Mouse (Mus musculus): ENCODE measurements around the gene Isyna1. TPM values are rescaled to one million over a fixed set of nuclear protein-coding genes. Genes with fewer than 3 reads are reported as not detected.

The Isyna1 gene
- total RNA-seq (2015) (11.8 and 11.9 TPM in 2 replicates), total RNA-seq (2017) (13.9 and 15.7 TPM in 2 replicates)

DNA sequence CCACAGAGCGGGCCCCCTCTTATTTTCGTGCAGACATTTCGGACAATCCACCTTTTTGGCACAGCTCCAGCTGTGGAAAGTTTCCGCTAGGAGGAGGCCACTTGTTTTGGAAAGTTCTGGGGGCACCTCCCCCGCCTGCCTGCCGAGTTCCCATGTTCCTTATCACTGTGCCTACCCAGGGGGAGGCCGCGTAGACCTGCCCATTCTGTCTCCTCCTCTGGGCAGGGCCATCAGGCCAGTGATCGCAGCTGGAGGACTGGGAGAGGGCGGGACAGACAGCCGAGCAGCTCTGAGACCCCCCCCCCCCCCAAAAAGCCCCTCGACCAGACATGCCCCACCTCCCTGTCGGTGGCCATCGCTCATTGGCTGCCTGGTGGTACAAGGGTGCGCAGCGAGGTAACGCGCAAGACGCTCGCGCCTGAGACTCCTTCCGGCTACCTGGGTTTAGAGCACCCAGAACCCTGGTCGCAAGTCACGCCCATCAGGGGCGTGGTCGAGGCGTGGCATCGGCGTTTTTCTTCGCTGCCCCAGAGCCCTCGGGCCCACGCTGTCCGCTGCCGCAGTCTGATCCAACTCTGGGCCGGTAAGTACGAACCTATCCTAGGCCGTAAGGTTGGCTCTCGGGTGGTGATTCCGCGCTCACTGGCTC, at the start of gene Isyna1:
Isyna1 (plus strand) TSS at position 413 of the 649 bp plus-strand sequence.
- ATAC-seq (ENCODE audit: poor library complexity, severe bottlenecking): peak; percentile 88

DNA sequence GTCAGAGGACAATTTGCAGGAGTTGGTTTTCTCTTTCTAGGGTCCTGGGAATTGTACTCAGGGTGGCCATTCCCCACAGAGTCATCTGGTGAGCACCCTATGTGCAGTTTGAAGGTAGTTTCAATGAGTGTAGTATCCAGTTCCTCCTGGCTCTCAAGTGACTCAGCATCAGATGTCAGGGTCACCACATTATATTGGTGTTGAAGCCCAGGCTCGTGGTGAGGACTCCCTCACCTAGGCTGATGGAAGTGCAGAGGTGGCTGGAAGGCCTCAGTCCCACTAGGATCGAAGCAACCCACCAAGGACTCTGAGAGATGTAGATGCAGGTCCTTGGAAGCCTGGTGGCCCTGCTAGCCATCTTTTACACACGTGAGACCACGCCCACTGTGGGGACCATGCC, 47.8 kb upstream of the Isyna1 start:
- no peak for ATAC-seq (ENCODE audit: poor library complexity, severe bottlenecking)

GRCm38 (mm10) chr8:70547762-70548161, 46.4 kb upstream of the Isyna1 start:
- no peak for ATAC-seq (ENCODE audit: poor library complexity, severe bottlenecking)

DNA sequence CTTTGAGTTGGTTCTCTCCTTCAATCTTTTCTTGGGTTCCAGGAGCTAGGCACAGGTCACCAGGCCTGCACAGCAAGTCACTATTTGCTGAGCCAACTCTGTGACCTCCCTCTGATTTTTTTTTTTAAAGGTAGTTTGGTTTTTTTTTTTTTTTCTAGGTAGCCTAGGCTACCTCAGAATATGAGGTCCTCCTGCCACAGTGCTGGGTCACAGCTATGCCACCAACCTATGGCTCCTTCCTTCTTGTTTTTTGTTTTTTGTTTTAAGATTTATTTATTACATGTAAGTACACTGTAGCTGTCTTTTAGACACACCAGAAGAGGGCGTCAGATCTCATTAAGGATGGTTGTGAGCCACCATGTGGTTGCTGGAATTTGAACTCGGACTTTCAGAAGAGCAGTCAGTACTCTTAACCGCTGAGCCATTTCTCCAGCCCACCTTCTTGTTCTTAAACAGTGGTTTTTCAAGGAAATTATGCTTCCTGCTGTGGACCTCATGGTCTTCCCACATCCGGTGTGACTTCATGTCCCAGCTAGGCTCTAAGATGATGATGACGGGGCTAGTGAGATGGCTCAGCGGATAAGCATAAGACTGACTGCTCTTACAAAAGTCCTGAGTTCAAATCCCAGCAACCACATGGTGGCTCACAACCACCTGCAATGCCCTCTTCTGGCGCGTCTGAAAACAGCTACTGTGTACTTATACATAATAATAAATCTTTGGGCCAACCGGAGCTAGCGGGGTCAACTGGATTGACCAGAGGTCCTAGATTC, 44.6 kb upstream of the Isyna1 start:
- ATAC-seq (ENCODE audit: poor library complexity, severe bottlenecking): peak; percentile 65

DNA sequence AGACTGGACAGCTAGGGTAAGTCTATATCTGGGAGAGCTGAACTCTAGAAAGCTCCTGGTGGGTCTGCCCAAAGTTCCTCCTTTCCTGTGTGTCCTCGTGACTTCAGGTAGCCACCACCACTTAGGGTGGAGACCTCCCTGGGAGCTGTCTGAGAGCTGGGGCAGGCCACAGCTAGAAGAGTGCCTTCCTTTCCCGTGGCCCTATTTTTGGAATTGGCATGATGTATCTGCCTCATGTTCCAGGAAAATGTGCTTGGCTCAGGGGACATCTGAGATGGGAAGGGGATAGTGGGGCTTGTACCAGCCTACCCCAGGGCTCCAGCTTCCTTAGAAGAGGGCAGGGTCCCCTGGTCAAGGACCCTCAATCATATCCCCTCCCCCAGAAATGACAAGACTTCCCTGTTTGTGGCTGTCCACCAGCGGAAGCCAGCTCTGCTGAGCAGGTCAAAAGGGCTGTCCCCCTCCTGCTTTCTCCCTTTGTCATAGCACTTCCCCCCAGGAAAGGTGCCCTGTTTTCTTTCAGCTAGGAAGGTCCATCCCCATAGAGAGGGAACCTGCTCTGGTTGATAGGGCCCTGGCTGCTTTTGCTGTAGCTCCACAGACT, 42.5 kb upstream of the Isyna1 start:
- no peak for ATAC-seq (ENCODE audit: poor library complexity, severe bottlenecking)

GRCm38 (mm10) chr8:70552836-70553235, 41.3 kb upstream of the Isyna1 start:
- ATAC-seq (ENCODE audit: poor library complexity, severe bottlenecking): no peak

GRCm38 (mm10) chr8:70553740-70554139, 40.4 kb upstream of the Isyna1 start:
- ATAC-seq (ENCODE audit: poor library complexity, severe bottlenecking): no peak

GRCm38 (mm10) chr8:70555079-70555747, 39.0 kb upstream of the Isyna1 start:
- no peak for ATAC-seq (ENCODE audit: poor library complexity, severe bottlenecking)

DNA sequence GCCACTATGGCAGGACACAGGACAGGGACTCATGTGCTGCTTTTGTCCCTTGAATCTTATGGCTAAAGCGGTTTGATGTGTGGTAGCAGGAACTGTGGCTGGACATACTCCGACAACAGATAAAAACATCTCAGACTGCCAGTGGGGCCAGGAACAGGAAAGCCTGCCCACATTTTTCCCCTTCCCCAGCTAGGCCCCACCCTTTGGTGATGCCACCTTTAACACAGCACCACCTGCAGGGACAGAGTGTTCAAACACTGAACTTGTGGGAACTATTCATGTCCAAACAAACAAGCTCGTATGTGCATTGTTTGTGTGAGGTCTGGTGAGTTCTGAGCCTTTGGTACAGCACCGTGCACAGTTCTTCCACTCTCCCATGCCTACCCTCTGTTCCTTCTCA, 35.8 kb upstream of the Isyna1 start:
- ATAC-seq (ENCODE audit: poor library complexity, severe bottlenecking): peak; percentile 38

GRCm38 (mm10) chr8:70558983-70559382, 35.2 kb upstream of the Isyna1 start:
- ATAC-seq (ENCODE audit: poor library complexity, severe bottlenecking): no peak

DNA sequence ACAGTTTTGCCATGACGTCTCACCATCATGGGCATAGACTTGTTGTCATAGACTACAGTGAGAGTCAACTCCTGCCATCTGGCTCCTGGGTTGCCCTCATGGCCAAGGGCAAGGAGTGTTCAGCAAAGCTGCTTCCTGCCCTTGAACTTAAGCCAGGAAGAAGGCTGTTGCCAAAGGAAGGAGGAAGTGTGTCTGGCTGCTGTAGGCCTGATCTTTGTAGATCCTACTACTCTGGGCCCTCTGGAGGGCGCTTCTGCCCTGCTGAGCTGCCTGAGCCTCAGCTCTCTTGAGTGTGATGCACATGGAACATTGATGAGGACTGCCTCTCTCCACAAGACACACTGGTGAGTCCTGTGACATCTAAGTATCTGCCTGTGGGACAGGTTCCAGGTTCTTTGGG, 34.1 kb upstream of the Isyna1 start:
- peak; percentile 72 for ATAC-seq (ENCODE audit: poor library complexity, severe bottlenecking)

GRCm38 (mm10) chr8:70560564-70560963, 33.6 kb upstream of the Isyna1 start:
- ATAC-seq (ENCODE audit: poor library complexity, severe bottlenecking): no peak

GRCm38 (mm10) chr8:70561357-70561756, 32.8 kb upstream of the Isyna1 start:
- ATAC-seq (ENCODE audit: poor library complexity, severe bottlenecking): no peak

GRCm38 (mm10) chr8:70561809-70562535, 32.2 kb upstream of the Isyna1 start:
- ATAC-seq (ENCODE audit: poor library complexity, severe bottlenecking): peak; percentile 63

DNA sequence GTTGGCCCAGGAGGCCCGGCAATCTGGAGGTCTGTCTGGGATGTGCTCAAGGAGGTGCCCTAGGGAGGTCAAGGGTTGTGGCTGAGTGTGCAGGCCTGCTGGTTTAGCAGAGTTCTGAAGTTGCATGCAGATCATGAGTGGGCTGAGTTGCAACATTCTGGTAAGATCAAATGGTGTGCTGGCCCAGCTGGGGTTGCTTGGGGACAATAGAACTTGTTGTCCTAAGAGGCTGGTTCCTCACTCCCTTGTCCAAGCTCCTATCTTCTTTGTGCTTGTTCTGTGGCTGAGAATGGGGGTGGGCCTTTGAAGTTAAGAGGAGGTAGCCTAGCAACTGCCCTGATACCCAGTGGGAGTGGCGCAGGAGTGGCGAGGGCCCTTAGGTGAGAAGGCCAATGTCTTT, 31.4 kb upstream of the Isyna1 start:
- ATAC-seq (ENCODE audit: poor library complexity, severe bottlenecking): no peak

DNA sequence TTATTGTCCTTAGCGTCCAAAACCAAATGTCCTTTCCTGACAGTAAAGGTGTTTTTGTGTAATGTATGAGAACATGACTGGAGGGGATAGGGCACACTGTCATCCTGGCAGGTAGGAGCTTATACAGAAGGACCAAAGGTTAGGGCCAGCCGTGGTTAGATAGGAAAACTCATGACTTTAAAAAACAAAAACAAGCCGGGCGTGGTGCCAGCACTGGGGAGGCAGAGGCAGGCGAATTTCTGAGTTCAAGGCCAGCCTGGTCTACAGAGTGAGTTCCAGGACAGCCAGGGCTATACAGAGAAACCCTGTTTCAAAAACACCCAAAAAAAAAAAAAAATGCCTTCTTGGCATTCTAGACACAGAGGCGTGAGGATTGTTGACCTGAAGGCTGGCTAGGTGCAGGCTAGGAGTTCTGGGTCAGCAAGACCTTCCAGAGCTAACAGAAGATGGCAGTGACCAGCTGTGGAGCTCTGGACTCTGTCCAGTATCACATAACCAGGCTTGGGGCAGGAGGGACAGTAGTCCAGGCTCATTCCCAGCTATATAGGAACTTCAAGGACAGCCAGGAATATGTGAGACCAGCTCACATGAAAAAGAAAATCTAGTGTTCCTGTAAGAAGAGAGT, 30.3 kb upstream of the Isyna1 start:
- no peak for ATAC-seq (ENCODE audit: poor library complexity, severe bottlenecking)

DNA sequence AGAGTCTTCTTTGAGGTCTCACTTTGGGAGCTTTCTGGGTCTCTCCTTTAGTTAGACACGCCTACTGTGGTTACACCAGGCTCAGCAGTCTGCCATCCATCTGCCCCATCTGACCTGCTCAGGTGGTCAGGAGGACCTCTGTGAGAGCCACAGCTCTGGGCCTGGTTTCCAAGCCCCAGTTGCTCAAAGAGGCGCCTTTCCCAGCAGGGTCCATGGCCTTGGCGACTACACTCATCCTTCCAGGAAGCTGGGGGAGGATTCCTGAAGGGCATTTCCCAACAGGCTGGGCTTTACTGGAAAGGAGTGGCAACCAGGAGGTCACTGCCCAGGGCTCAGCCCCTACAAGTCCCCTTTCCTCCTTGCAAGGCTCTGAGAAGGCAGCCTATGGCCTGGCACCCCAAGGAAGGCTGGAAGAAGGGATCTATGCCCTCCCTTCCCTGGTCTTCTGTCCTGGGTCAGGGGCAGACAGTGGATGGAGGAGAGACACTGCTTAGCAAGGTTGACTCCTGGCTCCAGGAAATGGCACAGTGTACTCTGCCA, 29.4 kb upstream of the Isyna1 start:
- ATAC-seq (ENCODE audit: poor library complexity, severe bottlenecking): no peak

DNA sequence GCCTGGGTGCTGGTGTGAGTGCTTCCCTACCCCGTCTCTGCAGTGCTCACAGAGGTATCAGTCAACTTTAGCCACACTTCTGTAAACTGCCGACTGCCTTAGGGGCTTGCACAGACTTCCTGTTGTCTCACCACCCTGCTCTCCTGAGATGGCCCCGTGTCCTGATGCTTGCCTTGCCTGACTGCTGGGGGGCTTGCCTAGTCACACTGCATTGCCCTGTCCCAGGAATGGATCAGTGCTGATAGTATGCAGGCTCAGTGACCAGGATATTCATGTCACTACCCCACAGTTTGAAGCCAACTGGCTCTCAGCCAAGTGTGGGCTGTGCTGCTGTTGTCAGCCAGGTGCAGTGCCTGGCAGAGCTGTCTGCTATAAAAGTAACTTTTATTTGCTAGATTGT, 28.6 kb upstream of the Isyna1 start:
- peak; percentile 59 for ATAC-seq (ENCODE audit: poor library complexity, severe bottlenecking)

DNA sequence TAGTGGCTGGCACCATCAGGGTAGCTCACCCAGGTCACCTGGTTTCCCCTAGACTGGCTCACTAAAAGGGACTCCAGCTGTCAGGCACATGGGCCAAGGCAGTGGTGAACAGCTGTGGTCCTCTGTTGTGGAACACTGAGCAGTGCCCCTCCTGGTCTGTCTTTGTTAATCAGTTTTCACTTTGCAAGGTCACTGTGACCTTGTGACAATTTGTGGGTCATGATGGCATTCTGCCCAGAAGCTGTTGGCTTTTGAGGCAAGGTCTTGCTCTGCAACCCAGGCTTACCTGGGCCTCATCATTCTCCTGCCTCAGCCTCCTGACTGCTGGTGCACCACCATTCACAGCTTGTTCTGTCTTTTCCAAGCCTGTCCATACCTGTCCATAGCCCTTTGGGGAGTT, 23.8 kb upstream of the Isyna1 start:
- ATAC-seq (ENCODE audit: poor library complexity, severe bottlenecking): no peak

DNA sequence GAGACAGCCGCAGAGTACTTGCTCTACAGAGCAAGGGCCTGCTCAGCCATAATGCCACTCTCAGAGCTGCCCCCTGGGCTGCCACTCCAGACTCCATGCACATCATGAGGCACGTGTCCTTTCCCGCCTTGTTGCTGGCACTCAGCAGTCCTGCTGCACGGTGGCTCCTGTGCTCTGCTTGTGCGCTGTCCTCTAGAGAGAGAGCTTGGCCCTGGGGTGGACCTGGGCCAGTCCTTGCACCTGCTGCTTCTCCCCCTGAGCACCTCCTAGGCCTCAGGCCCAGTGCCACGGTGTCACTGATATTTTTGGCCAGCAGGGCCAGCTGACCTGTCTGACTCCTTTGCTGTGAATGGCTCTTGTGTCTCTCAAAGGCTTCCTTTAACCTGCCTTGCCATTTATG, 23.2 kb upstream of the Isyna1 start:
- no peak for ATAC-seq (ENCODE audit: poor library complexity, severe bottlenecking)
